Comparison of ENCODE assay signal across 8 mouse cellular contexts in genomic region chr8:95001165-95001564, GRCm38 (mm10). TPM values are rescaled to one million over a fixed set of nuclear protein-coding genes. Genes with fewer than 3 reads are reported as not detected.
DNase-seq lines count a peak whose midpoint lies in the region; ATAC-seq and TF ChIP-seq lines count a peak whose summit lies in the region.

No protein-coding gene starts in this region.

- DNase-seq in kidney, adult 2 months: no peak
- no peak for DNase-seq in kidney, adult 9 months
- DNase-seq in embryonic facial prominence, embryonic 11.5 days (ENCODE audit: low spot score): no peak
- DNase-seq in midbrain, embryonic 11.5 days (ENCODE audit: low spot score, missing footprints): no peak
- DNase-seq in right cerebral cortex, postnatal 36 days (ENCODE audit: low spot score in 2 of 2): no peak
- no peak for DNase-seq in frontal cortex, adult 2 months (ENCODE audit: extremely low spot score in 1 of 2, low spot score in 1 of 2)
- no peak for DNase-seq in layer of hippocampus, postnatal 14 days (ENCODE audit: low spot score in 2 of 2)

- peaks cover 53% of the 10 kb centered on the region for H3K4me1 ChIP-seq in kidney, adult 2 months (ENCODE audit: control insufficient read depth, insufficient read depth, low read length)
- peaks cover 4% of the 10 kb centered on the region; the same call in 1 of the 2 replicates for H3K4me1 ChIP-seq in embryonic facial prominence, embryonic 11.5 days (ENCODE audit: control insufficient read depth, insufficient read depth, low read length)
- peaks cover 59% of the 10 kb centered on the region for H3K4me1 ChIP-seq in forebrain, embryonic 16.5 days (replicated peaks; ENCODE audit: control insufficient read depth, insufficient read depth, low read length)
- peaks cover 58% of the 10 kb centered on the region for H3K4me1 ChIP-seq in midbrain, embryonic 11.5 days (ENCODE audit: control insufficient read depth, insufficient read depth, low read length)

- H3K4me3 ChIP-seq in kidney, adult 2 months (ENCODE audit: insufficient read depth, low read depth, low read length): no peak overlapping the region
- no peak overlapping the region for H3K4me3 ChIP-seq in embryonic facial prominence, embryonic 11.5 days (ENCODE audit: low read depth, low read length)
- no peak overlapping the region for H3K4me3 ChIP-seq in forebrain, embryonic 16.5 days (replicated peaks; ENCODE audit: low read length)
- H3K4me3 ChIP-seq in midbrain, embryonic 11.5 days (ENCODE audit: low read depth, low read length): no peak overlapping the region

- no peak for TF ChIP-seq CTCF in kidney, adult 2 months (conservative IDR thresholded peaks at IDR 0.05; ENCODE audit: insufficient read depth, insufficient read length, low read depth, low read length)

- H3K27ac ChIP-seq in kidney, adult 2 months (ENCODE audit: insufficient read depth, low read depth, low read length): peak overlapping the region; percentile 76
- H3K27ac ChIP-seq in embryonic facial prominence, embryonic 11.5 days (replicated peaks; ENCODE audit: low read depth, low read length): no peak overlapping the region
- H3K27ac ChIP-seq in forebrain, embryonic 16.5 days (ENCODE audit: low read length): peak overlapping the region; percentile 76
- peak overlapping the region; percentile 82 for H3K27ac ChIP-seq in midbrain, embryonic 11.5 days (ENCODE audit: low read depth, low read length)

- H3K27me3 ChIP-seq in kidney, adult 2 months (replicated peaks; ENCODE audit: control insufficient read depth, insufficient read depth, low read length): no peaks in the 10 kb centered on the region
- no peaks in the 10 kb centered on the region for H3K27me3 ChIP-seq in embryonic facial prominence, embryonic 11.5 days (ENCODE audit: control insufficient read depth, insufficient read depth, low read length)
- H3K27me3 ChIP-seq in forebrain, embryonic 16.5 days (replicated peaks; ENCODE audit: control insufficient read depth, insufficient read depth, low read length): no peaks in the 10 kb centered on the region
- H3K27me3 ChIP-seq in midbrain, embryonic 11.5 days (ENCODE audit: control insufficient read depth, insufficient read depth, low read length): no peaks in the 10 kb centered on the region

- peak; percentile 19; the same call in 1 of the 2 replicates for ATAC-seq in embryonic facial prominence, embryonic 11.5 days (replicated peaks; ENCODE audit: insufficient number of reproducible peaks, low FRiP score, low TSS enrichment, low read depth)
- ATAC-seq in forebrain, embryonic 16.5 days: peak; percentile 9; the same call in 1 of the 2 replicates
- ATAC-seq in midbrain, embryonic 11.5 days (ENCODE audit: low FRiP score): peak; percentile 14

- H3K9me3 ChIP-seq in embryonic facial prominence, embryonic 11.5 days (replicated peaks; ENCODE audit: control insufficient read depth, low read length): no peaks in the 10 kb centered on the region
- no peaks in the 10 kb centered on the region for H3K9me3 ChIP-seq in forebrain, embryonic 16.5 days (ENCODE audit: control insufficient read depth, low read length)
- no peaks in the 10 kb centered on the region for H3K9me3 ChIP-seq in midbrain, embryonic 11.5 days (ENCODE audit: control insufficient read depth, low read length)

- no peak overlapping the region for H3K4me2 ChIP-seq in embryonic facial prominence, embryonic 11.5 days (ENCODE audit: low read depth, low read length)
- peak overlapping the region; percentile 66; the same call in 1 of the 2 replicates for H3K4me2 ChIP-seq in forebrain, embryonic 16.5 days (ENCODE audit: low read length)
- H3K4me2 ChIP-seq in midbrain, embryonic 11.5 days: peak overlapping the region; percentile 97

- no peak overlapping the region for H3K9ac ChIP-seq in embryonic facial prominence, embryonic 11.5 days (replicated peaks; ENCODE audit: low read length)
- no peak overlapping the region; the same call in 1 of the 2 replicates for H3K9ac ChIP-seq in forebrain, embryonic 16.5 days (replicated peaks; ENCODE audit: low read depth, low read length)
- peak overlapping the region; percentile 46 for H3K9ac ChIP-seq in midbrain, embryonic 11.5 days (ENCODE audit: low read length)

- peaks cover 4% of the 10 kb centered on the region; the same call in 1 of the 2 replicates for H3K36me3 ChIP-seq in kidney, adult 2 months (ENCODE audit: control insufficient read depth, insufficient read depth, low read length)
- no peaks in the 10 kb centered on the region for H3K36me3 ChIP-seq in embryonic facial prominence, embryonic 11.5 days (replicated peaks; ENCODE audit: control insufficient read depth, insufficient read depth, low read depth, low read length)
- H3K36me3 ChIP-seq in forebrain, embryonic 16.5 days (ENCODE audit: control insufficient read depth, insufficient read depth): peaks cover 27% of the 10 kb centered on the region
- peaks cover 30% of the 10 kb centered on the region for H3K36me3 ChIP-seq in midbrain, embryonic 11.5 days (ENCODE audit: control insufficient read depth, insufficient read depth, low read length)

- no peak for TF ChIP-seq POLR2A in kidney, adult 2 months (IDR thresholded peaks at IDR 0.05; ENCODE audit: low read depth, low read length)

- 29% methylated on average over 5 of the region's 5 CpGs for WGBS in kidney, adult 2 months
- 67% methylated on average over 5 of the region's 5 CpGs for WGBS in embryonic facial prominence, embryonic 11.5 days
- 64% methylated on average over 5 of the region's 5 CpGs for WGBS in forebrain, embryonic 16.5 days
- WGBS in midbrain, embryonic 11.5 days: 65% methylated on average over 5 of the region's 5 CpGs

RNA-seq across cellular contexts. Expression of gene Adgrg3, which starts 16.3 kb away (rescaled TPM):
- 9.9 and 12.7 TPM in 2 replicates for polyA plus RNA-seq in kidney, adult 2 months (2012; rRNA removed)
- polyA plus RNA-seq in embryonic facial prominence, embryonic 11.5 days (2014; fragmentation: Nextera tagmentation; extraction: Ambion mirVana): 2.0 and 3.2 TPM in 2 replicates
- 0.93 and 1.1 TPM in 2 replicates for polyA plus RNA-seq in forebrain, embryonic 16.5 days (2015; fragmentation: Nextera tagmentation; extraction: Ambion mirVana)
- 2.6 and 2.8 TPM in 2 replicates for polyA plus RNA-seq in midbrain, embryonic 11.5 days (2014; fragmentation: Nextera tagmentation; extraction: Ambion mirVana)
- 0.54 and 0.59 TPM in 2 replicates for polyA plus RNA-seq in frontal cortex, adult 2 months (2012; rRNA removed)
- total RNA-seq in layer of hippocampus, postnatal 14 days (2021): under 1 TPM in 1 of 2 experiments, not detected in 1; 0.48 TPM

RNA-seq across cellular contexts. Expression of gene Adgrg1, which starts 26.6 kb away (rescaled TPM):
- 342 and 447 TPM in 2 replicates for polyA plus RNA-seq in kidney, adult 2 months (2012; rRNA removed)
- polyA plus RNA-seq in embryonic facial prominence, embryonic 11.5 days (2014; fragmentation: Nextera tagmentation; extraction: Ambion mirVana): 31.4 and 33.2 TPM in 2 replicates
- polyA plus RNA-seq in forebrain, embryonic 16.5 days (2015; fragmentation: Nextera tagmentation; extraction: Ambion mirVana): 132 and 152 TPM in 2 replicates
- 153 and 157 TPM in 2 replicates for polyA plus RNA-seq in midbrain, embryonic 11.5 days (2014; fragmentation: Nextera tagmentation; extraction: Ambion mirVana)
- polyA plus RNA-seq in frontal cortex, adult 2 months (2012; rRNA removed): 127 and 147 TPM in 2 replicates
- 100 to 1,000 TPM; 113 to 146 TPM for total RNA-seq in layer of hippocampus, postnatal 14 days (2021)

RNA-seq across cellular contexts. Expression of gene Drc7, which starts 53.7 kb away (rescaled TPM):
- polyA plus RNA-seq in kidney, adult 2 months (2012; rRNA removed): 0.05 and 0.10 TPM in 2 replicates
- polyA plus RNA-seq in embryonic facial prominence, embryonic 11.5 days (2014; fragmentation: Nextera tagmentation; extraction: Ambion mirVana): not detected in 2 replicates
- polyA plus RNA-seq in forebrain, embryonic 16.5 days (2015; fragmentation: Nextera tagmentation; extraction: Ambion mirVana): 1.1 and 1.3 TPM in 2 replicates
- 0.14 TPM in 1 of 2 replicates, not detected in the other for polyA plus RNA-seq in midbrain, embryonic 11.5 days (2014; fragmentation: Nextera tagmentation; extraction: Ambion mirVana)
- polyA plus RNA-seq in frontal cortex, adult 2 months (2012; rRNA removed): 0.80 and 1.2 TPM in 2 replicates
- total RNA-seq in layer of hippocampus, postnatal 14 days (2021): 1 to 10 TPM; 2.1 to 4.4 TPM
